Mouse (Mus musculus) bone marrow macrophage, adult 2 months (primary cell): ENCODE data around the gene Tceal9. TPM values are rescaled to one million over a fixed set of nuclear protein-coding genes. Genes with fewer than 3 reads are reported as not detected.
"Not testable (repeated sequence)": the region's sequence is repeated elsewhere in the genome, so short reads cannot be mapped to it uniquely, and the experiment has no call there.

ENCODE experiments used
- H3K27ac ChIP-seq: 2 replicates; pipeline ENCODE4 v1.5.1; 2012; ENCODE audit warnings: low read depth, low read length; ENCODE audit not compliant: insufficient read depth
- H3K4me1 ChIP-seq: 2 replicates; pipeline ENCODE4 v1.6.1; 2012; ENCODE audit warnings: low read length; ENCODE audit not compliant: control insufficient read depth, insufficient read depth
- H3K4me3 ChIP-seq: 2 replicates; pipeline ENCODE4 v1.5.1; 2012; ENCODE audit warnings: mild to moderate bottlenecking, low read length, moderate library complexity; ENCODE audit not compliant: insufficient read depth
- CTCF ChIP-seq: IDR thresholded peaks from 2 replicates; pipeline ENCODE4 v1.5.1; 2012; ENCODE audit warnings: low read depth, mild to moderate bottlenecking, low read length, moderate library complexity
- POLR2A ChIP-seq: IDR thresholded peaks from 2 replicates; pipeline ENCODE4 v1.6.1; 2012; ENCODE audit warnings: mild to moderate bottlenecking, low read depth, low read length, borderline replicate concordance
- polyA plus RNA-seq: library from polyadenylated mRNA; stranded (reverse); fragments of >200 nt; gene quantifications from 2 replicates; pipeline ENCODE4 v1.2.4, GENCODE M21; 2012; ENCODE audit not compliant: missing spikeins, insufficient read depth, insufficient read length

The Tceal9 gene
- 101 and 128 TPM in 2 replicates for polyA plus RNA-seq

DNA sequence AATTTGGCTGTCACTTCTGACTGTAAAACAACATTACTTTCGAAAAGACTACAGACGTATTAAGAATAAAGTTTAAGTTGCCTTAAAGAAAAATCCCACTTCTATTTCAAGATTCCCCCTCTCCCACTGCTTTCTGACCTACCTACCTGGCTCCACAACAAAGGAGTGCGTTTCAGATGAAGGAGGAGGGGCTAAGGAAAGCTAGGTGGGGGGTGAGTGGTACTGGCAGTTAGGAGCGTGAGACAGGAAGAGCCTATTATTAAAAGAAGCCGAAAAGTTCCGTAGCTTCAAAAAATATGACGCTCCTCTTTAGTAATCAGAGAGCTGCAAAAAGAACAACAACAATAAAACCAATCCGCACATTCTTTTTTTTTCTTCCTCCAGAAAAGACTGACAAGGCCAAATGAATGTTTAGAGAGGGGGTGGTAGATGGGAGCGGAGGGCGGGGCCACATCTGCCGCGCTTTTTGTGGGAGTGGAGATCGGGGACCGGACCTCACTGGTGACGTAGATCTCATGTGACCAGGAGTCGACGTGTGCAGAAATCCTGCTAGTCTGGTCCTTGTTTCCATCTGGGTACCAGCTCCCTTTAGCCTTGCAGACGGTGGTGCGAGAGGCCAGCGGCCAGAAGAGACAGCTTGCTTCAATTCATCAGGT lies at the start of gene Tceal9:
Tceal9 (plus strand) TSS at position 506 of the 656 bp plus-strand sequence.
- Histone ChIP-seq H3K4me3 (peak within 1 kb of the TSS; percentile 84), H3K4me1 (0 out of 2 replicates have a peak, but pooled peaks cover 3% of the 10 kb centered on the region), H3K27ac (peak within 1 kb of the TSS; percentile 68)
- TF ChIP-seq CTCF (no peak), POLR2A (no peak)

DNA sequence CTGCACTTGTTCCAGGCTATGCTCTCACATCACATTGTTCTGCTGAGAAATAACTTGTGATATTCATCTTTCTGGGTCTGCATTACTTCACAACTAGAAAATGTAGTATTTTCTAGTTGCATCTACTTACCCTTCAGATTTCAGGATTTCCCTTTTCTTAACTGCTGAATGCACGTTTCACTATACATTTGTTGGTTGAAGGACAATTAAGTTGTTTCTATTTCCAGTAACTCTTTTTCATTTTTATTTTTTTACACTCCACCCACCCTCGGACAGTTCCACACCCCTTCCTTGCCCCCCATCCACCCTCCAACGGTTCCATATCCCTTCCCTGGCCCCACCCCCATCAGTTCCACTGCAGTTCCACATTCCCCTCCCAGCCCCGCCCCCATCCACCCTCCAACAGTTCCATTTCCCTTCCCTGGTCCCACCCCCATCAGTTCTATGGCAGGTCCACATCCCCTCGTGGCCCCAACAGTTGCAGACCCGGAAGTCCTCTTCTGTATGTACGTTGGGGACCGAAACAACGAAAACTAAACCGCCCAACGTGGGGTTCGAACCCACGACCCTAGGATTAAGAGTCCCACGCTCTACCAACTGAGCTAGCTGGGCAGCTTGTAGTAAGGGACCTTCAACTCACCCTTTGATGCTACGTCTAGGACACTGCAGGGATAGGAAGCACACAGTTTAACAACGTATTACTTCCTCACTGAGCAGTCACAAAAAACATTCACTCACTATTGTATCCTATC lies 49.5 kb upstream of the Tceal9 start:
- no peak overlapping the region for H3K27ac ChIP-seq

DNA sequence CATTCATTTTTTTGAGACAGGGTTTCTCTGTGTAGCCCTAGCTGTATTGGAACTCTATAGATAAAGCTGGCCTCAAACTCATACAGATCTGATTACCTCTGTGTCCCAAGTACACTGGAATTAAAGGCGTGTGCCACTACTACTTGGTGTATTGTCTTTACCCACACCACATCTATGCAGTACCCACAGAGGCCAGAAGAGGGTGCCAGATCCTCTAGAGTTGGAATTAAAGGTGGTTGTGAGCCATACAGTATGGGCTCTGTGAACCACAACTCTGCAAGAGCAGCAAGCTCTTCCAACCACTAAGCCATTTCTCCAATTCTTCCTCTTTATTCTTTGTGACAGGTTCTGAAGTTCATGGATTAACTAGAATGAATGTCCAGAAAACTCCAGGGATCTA lies 48.0 kb upstream of the Tceal9 start:
- H3K27ac ChIP-seq: no peak overlapping the region
- no peak overlapping the region for H3K4me3 ChIP-seq
- TF ChIP-seq POLR2A: no peak
- TF ChIP-seq CTCF: no peak
- H3K4me1 ChIP-seq: no peaks in the 10 kb centered on the region

More for the DNA sequence above, 49.5 kb upstream of the Tceal9 start:
- no peaks in the 10 kb centered on the region for H3K4me1 ChIP-seq
- no peak overlapping the region for H3K4me3 ChIP-seq
- TF ChIP-seq CTCF: no peak
- TF ChIP-seq POLR2A: no peak

DNA sequence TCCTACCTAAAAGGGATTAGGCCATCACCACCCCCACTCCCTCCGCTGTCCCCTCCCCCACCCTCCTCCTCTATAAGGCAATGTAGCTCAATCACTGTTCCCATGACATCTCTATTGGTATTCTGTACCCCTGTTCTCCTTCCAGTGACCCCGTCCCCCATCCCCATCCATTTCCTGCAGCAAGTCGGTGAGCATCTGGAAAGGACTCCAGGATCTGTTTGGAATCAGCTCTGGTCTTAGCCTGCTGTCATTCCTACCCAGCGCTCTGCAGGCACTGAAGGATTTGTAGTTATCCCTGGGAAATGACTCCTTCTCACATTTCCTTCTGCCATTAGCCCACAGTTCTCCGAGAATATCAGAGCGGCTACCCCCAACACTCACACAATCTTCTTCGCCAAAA lies 41.6 kb upstream of the Tceal9 start:
- no peak overlapping the region for H3K27ac ChIP-seq
- TF ChIP-seq POLR2A: no peak
- no peak for TF ChIP-seq CTCF
- H3K4me1 ChIP-seq: no peaks in the 10 kb centered on the region
- H3K4me3 ChIP-seq: no peak overlapping the region

DNA sequence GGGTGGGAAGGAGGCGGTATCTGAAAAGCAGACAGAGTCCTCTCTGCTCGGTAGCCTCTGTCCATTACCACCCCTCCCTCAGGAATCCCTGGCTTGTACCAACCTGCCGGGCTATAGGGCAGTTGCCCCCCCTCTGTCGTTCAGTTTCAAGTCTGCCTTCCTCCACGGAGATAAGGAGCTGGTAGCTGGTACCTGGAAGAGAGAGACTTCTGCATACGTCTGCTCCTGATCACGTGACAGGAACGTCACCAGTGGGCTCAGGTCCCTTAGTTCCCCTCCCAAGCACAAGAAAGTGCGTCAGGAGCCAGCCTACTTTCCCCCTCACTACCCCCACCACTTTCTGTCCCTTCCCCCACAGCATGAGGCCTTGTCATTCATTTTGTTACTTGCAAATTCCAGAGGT lies 41.2 kb upstream of the Tceal9 start, which contains the start of gene Tceal5:
Tceal5 (minus strand) TSS at position 213 of the 403 bp plus-strand sequence.
- Histone ChIP-seq H3K27ac (no peak within 1 kb of the TSS), H3K4me3 (no peak within 1 kb of the TSS), H3K4me1 (no peaks in the 10 kb centered on the region)
- TF ChIP-seq CTCF (no peak), POLR2A (no peak)

DNA sequence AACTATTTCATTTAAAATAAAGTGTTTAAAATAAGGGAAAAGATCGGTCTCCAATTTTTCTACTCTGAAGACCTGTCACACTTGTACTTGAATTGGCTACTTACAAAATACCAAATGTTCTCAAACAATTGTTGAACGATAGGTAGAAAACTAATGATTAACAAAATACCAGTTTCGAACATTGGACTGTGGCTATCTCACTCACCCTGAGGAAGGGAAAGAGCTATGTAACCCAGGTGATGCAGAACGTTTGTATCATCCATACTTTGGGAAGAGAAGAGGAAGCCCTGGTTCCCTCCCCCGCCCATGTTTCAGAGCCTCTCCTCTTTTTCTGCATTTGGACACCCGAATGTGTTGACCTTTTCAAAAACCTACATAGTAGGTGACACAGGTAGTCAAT lies 40.5 kb upstream of the Tceal9 start:
- Histone ChIP-seq H3K4me1 (no peaks in the 10 kb centered on the region), H3K27ac (no peak overlapping the region), H3K4me3 (no peak overlapping the region)
- TF ChIP-seq POLR2A: no peak
- no peak for TF ChIP-seq CTCF

DNA sequence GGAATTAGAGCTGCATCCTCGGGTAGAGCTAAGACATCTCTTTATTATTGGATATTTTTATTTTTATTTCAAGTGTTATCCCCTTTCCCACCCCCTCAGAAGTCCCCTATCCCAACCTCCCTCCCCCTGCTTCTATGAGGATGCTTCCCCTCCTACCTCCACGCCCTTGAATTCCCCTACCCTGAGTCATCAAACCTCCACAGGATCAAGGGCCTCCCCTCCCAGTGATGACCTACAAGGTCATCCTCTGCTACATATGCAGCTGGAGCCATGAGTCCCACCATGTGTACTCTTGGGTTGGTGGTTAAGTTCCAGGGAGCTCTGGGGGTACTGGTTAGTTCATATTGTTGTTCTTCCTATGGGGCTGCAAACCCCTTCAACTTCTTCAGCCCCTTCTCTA lies 31.5 kb upstream of the Tceal9 start:
- Histone ChIP-seq H3K27ac (no peak overlapping the region), H3K4me3 (no peak overlapping the region), H3K4me1 (no peaks in the 10 kb centered on the region)
- TF ChIP-seq POLR2A (no peak), CTCF (no peak)

DNA sequence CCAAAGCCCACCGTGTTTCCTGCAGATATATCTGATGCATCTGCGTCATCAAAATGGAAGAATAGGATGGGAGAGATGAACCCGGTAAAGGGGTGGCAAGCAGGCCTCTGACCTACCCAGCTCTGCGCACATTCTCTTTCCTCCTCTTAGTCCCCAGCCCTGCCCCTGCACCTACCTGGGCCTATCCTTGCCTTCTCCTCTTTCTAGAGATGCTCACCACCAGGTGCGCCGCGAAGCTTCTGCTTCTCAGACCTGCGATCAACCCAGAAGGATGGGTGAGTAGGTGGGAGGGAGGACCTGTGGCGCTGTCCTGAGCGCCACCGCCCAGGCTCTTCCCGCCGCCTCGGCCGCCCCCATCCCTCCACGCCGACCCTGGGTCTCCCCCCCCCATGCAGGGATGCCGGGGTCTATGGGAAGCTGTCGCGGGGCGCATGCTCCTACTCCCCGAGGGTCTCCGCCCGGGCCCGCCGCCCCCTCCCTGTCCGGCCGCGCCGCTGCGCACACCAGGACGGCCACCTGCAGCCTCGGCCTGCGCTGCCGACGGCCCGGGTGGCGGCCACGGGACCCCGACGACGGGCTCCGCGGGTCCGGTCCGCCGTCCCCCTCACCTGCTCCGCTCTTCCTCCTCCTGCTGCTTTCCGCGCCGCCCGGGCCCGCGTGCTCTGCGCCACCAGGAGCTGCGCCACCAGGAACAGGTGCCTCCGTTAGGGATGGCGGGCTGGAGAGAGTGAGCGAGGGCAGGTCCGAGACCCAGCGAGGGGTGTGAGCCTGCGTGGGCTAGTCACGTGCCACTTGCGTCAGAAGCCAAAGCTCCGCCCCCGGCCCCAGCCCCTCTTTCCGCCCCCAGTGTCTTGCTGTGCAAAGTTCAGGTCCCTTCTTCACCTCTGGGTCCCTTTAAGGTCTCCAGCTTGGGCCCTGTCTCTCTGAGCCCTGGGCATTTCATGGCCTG lies 29.9 kb upstream of the Tceal9 start, which contains the start of the genes Tceal7 and Bex1:
Tceal7 (plus strand) TSS at position 51 of the 949 bp plus-strand sequence.
Bex1 (minus strand) TSS at position 785 of the 949 bp plus-strand sequence.
- not testable (repeated sequence) for H3K27ac ChIP-seq, H3K4me3 ChIP-seq, H3K4me1 ChIP-seq

DNA sequence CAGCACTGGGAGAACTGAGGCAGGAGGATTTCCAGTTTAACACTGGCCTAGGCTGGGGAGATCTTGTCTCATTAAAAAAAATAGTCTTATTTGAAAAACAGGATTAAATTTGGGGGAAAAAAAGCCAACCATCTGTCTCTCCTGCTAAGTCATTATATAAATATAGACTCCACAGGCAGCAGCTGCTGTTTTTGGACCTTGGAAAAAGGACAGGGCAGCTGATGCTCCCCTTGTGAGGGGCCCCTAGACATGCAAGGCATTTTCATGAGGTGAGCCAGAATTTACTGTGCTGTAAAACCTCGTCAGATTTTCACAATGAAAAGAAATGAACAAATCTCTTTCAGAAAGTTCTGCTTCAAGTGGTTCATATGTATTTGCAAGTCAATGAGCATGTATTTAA lies 28.6 kb upstream of the Tceal9 start:
- H3K4me3 ChIP-seq: no peak overlapping the region
- H3K4me1 ChIP-seq: no peaks in the 10 kb centered on the region
- H3K27ac ChIP-seq: no peak overlapping the region
- TF ChIP-seq POLR2A: no peak
- no peak for TF ChIP-seq CTCF
